Mouse (Mus musculus) lung, postnatal 10 days (tissue): ENCODE results near the gene Snx32.
A peak's percentile ranks its signal among the peaks of the same experiment; 100 is the strongest.

Source experiments
- DNase-seq: peaks from one replicate; pipeline ENCODE4 v3.0.0; 2021

The Snx32 gene

GRCm38 (mm10) chr19:5455568-5455967 is 54.8 kb downstream of the Snx32 start:
- DNase-seq: no peak

- no peak for DNase-seq
Measured at GRCm38 (mm10) chr19:5455037-5455436, 55.3 kb downstream of the Snx32 start.

- no peak for DNase-seq
Measured at GRCm38 (mm10) chr19:5451766-5452165, 58.6 kb downstream of the Snx32 start.

GRCm38 (mm10) chr19:5449673-5450072 is 60.7 kb downstream of the Snx32 start:
- no peak for DNase-seq

- DNase-seq: no peak
Measured at GRCm38 (mm10) chr19:5448354-5449150, 61.8 kb downstream of the Snx32 start.

- DNase-seq: peak; percentile 78
Measured at GRCm38 (mm10) chr19:5447515-5448353, 62.6 kb downstream of the Snx32 start, which contains the start of gene Fosl1. Fosl1 (plus strand) TSS chr19:5447547.

GRCm38 (mm10) chr19:5445747-5446146 is 64.6 kb downstream of the Snx32 start:
- DNase-seq: no peak

GRCm38 (mm10) chr19:5444954-5445353 is 65.4 kb downstream of the Snx32 start:
- no peak for DNase-seq

GRCm38 (mm10) chr19:5444371-5444908 is 65.9 kb downstream of the Snx32 start:
- DNase-seq: no peak
